Mouse (Mus musculus) G1E-ER4 (cell line): ENCODE data around the gene Amhr2. TPM values are rescaled to one million over a fixed set of nuclear protein-coding genes. Genes with fewer than 3 reads are reported as not detected.

Experiments used
- GATA1 ChIP-seq: IDR thresholded peaks from one replicate; pipeline ENCODE4 v1.8.0; 2012; ENCODE audit warnings: low read length, inconsistent platforms
- polyA plus RNA-seq: library from polyadenylated mRNA; stranded (reverse); fragments of >175 nt; gene quantifications from 2 replicates; pipeline ENCODE4 v1.2.3, GENCODE M21; 2012

Amhr2 gene
- polyA plus RNA-seq, 1 experiment: not detected

DNA sequence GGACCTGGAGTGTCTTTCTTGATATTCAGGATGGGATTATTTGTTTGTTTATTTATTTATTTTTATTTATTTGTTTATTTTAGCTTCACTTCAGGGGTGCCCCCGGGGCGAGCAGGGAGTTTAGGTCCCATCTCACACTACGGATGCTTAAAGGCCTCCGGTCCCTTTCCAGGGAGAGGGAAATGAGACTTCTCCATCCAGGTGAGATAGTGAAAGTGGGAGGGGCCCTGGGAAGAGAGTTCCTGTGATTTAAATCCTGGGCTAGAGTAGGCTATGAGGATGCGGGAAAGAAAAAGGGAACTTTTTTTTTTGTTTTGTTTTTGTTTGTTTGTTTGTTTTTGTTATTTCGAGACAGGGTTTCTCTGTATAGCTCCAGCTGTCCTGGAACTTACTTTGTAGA lies 14.2 kb downstream of the Amhr2 start:
- no peak for TF ChIP-seq GATA1

DNA sequence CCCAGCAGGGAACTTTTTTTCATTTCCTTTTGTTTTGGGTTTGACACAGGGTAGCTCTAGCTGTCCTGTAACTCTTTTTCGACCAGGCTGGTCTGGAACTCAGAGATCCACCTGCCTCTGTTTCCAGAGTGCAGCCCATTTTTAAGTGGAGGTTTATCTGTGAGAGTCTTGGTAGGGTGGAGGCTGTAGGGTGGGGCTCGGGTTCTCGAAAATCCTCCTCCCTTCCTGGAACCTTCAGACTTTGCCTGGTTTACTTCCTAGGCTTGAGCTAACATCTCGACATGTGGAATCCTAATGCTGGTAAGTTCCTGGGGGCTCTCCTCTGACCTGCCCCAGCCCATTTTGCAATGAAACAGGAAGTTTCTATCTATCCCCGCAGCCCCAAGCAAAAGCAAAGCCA lies 14.7 kb downstream of the Amhr2 start:
- TF ChIP-seq GATA1: no peak

DNA sequence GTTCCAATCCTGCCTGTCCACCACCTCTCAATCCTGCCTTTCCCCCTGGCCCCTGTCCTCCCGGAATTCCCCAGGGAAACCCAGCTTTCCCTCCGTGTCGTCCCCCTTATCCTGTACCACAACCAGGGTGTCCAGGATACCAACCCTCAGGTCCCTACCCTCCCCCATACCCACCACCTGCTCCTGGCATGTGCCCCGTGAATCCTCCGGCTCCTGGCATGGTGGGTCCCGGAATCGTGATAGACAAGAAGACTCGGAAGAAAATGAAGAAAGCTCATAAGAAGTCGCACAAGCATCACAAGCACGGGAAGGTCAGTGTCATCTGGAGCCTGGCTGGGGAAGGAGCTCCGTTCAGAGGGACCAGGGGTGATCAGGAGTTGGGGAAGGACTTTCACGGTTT lies 15.2 kb downstream of the Amhr2 start:
- TF ChIP-seq GATA1: no peak

DNA sequence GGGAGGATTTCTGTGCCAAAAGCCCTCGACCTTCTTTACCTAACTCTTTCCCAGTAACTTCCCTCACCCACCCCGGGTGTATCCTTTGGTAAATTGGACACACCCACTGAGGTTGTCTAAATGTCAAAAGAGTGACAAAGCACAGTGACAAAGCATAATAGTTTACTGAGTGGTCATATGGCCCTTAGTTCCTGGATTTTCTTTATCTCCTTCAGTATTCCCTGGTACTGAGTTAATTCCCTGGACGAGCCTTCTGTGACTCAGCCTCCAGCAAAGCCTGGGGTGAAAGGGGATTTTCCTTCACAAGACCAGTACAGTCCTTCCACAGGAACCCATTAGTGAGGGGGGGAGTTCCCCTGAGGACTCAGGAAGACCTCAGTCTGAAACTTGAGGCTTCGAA lies 15.8 kb downstream of the Amhr2 start:
- TF ChIP-seq GATA1: no peak

DNA sequence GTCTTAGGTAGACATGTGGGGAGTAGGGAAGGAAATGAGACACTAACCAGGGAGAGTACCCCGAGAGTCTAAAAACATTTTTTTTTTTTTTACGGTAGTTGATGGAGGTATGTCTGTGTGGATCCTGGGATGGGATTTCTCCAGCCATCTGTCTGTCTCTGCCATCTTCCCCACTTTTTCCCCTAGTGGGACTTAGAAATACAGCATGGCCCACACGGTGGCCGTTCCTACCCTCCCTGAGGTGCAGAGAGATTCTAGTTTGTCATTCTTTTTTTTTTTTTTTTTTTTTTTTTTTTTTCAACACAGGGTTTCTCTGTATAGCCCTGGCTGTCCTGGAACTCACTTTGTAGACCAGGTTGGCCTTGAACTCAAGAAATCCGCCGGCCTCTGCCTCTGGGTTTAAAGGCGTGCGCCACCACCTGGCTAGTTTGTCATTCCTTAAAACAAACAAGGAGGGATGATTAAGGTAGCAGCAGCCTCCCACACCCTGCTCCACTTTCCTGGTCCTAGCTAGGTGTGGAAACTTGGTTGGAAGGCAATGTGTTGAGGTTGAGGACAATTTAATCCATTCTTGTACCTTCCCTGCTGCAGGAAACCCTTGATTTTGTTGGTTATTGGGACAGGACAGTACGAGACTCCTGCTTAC lies 16.4 kb downstream of the Amhr2 start:
- no peak for TF ChIP-seq GATA1

DNA sequence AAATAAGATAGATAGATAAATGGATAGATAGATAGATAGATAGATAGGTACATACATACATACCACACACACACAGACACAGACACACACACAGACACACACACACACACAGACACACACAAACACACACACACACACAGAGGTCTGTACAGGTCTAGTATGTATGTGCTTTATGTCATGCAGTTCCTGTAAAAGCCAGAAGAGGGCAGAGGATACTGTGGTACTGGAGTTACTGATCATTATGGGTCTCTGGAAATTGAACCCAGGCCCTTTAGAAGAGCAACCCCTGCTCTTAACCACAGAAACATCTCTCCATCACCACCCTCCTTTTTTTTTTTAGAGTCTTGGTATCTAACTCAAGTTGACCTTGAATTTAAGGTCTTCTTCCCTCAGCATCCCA lies 18.5 kb downstream of the Amhr2 start:
- TF ChIP-seq GATA1: no peak

DNA sequence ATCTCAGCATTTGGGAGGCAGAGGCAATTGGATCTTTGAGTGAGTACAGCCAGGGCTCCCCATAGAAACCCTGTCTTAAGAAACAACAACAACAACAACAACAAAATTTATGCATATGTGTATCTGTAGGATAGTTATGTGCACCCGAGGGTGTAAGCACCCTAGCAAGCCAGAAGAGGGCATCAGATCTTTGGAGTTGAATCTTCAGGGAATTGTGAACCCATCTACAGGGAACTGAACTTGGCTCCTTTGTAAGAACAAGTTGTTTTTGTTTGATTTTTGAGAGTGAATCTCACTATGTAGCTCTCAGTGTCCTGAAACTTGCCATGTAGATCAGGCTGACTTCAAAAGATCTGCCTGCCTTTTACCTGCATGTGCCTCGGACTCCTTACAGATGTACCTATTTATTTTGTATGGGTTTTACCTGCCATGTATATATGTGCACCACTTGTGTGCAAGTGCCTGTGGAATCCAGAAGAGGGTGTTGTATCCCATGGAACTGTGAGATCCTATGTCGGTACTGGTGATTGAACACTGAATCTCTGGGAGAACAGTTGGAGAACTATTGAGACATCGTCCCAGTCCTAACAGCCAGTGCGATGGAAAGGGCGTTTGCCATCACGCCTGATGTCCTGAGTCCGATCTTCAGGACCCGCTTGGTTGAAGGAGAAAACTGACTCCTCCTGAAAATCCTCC lies 23.7 kb downstream of the Amhr2 start:
- no peak for TF ChIP-seq GATA1

DNA sequence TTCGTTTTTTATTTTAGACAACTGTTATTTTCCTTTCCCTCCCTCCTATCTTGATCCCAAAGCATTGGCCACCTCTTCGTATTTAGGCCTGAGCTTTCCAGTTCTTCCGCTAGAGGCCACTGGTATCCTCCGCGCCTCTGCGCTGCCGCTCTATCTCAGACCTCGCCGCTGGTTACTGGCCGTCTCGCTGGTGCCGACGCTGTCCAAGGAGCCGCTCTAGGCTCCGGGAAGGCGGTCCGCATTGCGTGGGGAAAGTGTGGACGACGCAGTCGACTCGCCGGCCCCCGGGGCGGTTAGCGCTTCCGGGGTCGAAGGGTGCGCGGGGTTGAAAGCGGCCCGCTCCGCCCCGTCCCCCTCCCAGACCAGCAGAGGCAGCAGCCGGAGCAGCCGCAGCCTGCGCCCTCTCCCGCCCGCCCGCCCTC lies 25.0 kb downstream of the Amhr2 start, which contains the start of gene Pcbp2:
Pcbp2 (plus strand) TSS at position 357 of the 422 bp plus-strand sequence.
- TF ChIP-seq GATA1: no peak

DNA sequence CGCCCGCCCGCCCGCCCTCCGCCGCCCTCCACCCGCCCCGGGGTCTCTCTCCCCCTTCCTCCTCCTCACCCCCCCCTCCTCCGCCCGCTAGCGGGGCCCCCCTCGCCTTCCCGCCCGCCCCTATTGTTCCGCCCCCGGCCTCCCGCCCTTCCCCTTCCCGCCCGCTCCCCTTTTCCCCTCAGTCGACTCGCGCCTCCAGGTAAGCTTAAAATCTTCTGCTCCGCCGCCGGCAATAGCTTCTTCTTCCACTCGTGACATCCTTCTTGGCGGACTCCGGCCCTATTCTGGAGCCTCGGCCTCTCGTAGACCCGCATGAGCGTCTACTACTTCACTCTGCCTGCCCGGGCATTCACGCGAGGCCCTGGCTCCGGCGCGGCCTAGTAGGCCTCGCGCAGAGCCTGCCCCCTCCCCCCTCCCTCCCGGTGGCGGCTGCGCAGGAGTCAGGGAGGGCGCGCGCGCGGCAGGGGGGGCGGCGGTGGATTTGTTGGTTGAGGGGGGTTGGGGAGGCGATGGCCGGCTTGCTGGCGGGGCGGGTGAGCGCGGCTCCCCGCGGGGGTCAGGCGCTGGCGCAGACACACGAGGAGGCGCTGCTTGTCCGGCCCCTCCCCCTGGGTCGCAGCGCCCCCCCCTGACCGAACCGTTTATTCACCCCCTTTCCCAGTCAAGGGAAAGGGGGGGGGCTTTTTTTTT lies 25.6 kb downstream of the Amhr2 start:
- no peak for TF ChIP-seq GATA1

DNA sequence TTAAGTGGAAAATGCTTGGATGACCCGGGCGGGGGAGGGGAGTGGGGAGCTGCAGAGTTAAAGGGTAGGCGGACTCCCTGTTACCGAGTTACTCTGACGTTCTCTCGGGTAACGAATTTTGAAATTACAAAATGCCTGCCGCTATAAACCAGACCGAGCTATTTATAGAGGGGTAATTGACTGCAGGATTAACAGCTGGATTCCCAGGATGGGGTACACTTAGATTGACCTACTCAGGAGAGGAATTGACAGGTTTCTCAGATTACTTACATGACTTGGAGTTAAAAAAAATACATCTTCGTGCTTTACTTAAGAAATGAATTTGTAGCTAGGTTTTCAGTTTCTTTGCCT lies 26.1 kb downstream of the Amhr2 start:
- no peak for TF ChIP-seq GATA1

DNA sequence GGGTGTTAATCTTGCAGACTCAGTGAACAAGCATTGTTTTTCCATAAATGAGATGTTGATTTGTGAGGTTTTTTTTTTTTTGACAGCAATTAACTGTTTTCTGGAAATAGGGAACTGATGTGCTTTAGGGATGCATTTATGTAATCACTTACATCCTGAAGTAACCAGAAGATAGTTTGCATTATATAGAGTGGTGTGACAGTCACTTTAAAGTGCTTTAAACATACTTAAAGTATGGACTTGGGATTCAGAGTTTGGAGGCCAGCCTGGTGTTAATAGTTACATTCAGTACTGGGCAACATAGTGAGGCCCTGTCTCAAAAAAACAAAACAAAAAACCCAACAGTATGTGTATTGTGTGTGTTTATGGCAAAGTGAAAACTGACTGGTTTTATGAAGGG lies 26.6 kb downstream of the Amhr2 start:
- TF ChIP-seq GATA1: no peak

DNA sequence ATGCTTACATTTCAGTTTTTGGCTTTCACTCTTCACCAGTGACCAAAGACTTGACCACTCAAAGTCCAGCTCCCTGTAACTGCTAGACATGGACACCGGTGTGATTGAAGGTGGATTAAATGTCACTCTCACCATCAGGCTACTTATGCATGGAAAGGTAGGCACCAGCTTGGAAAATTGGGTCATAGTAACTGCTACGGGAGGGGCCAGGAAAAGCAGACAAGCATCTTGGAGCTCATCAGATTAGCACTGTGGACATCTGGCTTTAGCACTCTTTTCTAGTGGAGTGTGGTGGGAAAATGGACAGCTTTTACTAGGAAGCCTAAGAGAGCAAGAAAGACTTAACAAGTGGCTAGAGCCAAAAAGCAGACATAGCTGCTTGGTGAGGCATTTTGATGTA lies 28.1 kb downstream of the Amhr2 start:
- no peak for TF ChIP-seq GATA1

DNA sequence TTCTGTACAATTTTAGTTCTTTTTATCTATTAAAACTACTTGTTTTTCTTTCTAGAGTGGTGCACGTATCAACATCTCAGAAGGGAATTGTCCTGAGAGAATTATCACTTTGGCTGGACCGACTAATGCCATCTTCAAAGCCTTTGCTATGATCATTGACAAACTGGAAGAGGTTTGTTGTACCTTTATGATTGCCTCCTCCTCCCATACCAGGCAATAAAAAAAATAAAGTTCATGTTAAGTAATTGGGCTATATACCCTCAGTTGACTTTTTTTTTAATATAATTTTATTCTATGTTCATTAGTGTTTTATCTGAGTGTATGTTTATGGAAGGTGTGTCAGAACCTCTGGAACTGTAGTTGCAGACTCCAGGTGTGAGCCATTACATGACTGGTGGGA lies 29.4 kb downstream of the Amhr2 start:
- TF ChIP-seq GATA1: no peak

DNA sequence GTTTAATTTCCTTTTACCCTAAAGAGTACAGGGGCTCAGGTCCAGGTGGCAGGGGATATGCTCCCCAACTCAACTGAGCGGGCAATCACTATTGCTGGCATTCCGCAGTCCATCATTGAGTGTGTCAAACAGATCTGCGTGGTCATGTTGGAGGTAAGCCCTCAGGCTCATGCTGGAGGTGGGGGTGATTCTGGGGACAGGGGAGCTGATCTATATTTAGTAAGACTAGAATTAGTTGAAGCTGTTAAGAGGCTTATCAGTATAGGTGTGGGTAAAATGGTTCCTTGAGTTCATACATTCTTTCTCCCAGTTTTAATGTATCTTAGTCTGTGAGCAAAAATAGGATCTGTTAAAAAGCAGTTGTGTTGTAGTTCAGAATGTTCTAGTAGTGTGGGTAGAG lies 38.0 kb downstream of the Amhr2 start:
- no peak for TF ChIP-seq GATA1

DNA sequence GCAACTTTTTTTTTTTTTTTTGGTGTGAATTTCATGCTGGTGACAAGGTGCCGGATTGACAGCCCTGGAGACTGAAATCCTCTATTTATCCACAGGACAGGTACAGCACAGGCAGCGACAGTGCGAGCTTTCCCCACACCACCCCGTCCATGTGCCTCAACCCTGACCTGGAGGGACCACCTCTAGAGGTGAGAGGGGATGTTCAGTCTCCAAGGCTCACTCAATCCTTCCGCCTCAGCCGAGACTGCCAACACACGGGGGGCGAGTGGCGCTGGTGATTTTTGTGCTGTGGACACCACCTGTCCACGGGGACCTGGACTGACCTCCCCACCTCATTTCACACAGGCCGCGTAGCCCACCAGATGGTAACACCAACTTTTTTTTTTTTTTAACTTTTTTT lies 40.7 kb downstream of the Amhr2 start:
- no peak for TF ChIP-seq GATA1

DNA sequence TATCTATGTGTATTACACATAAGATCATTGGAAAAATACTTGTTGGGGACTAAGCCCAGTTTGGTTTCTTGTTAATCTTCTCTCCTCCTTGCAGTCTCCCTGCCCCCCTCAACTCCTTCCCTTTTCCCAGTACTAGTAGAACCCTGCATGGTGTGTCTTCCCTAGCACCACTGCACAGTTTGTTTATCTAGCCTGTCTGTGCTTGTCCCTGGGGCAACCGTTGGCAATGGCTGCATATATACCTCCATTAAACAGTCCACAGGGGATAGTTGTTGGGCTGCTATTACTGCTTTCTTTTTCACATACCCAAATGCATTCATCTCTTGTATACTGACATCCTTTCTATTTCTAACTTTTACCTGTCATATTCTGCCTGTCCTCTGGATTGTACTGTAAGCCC lies 42.5 kb downstream of the Amhr2 start:
- no peak for TF ChIP-seq GATA1

DNA sequence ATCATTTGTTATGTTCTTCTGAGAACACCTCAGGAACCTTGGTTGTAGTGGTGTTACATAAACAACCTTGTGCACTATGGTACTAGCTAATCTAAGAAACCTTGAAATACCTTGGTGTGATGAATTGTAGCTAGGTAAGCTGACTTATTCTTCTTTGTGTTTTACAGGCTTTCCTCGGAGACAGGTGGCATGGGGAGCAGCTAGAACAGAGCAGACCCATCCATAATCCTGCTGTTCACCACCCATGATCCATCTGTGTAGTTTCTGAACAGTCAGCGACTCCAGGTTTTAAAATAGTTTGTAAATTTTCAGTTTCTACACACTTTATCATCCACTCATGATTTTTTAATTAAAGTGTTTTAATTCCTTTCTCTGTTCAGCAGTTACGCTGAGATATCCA lies 53.2 kb downstream of the Amhr2 start:
- no peak for TF ChIP-seq GATA1
